Mouse (Mus musculus) megakaryocyte, embryonic 14.5 days (primary cell): ENCODE data around the gene Htra3.

Source experiments
- FLI1 ChIP-seq: IDR thresholded peaks from 2 replicates; pipeline ENCODE4 v1.6.1; 2012; ENCODE audit warnings: low read length, inconsistent platforms, mixed read lengths
- GATA1 ChIP-seq: IDR thresholded peaks from 3 replicates; pipeline ENCODE4 v1.6.1; 2012; ENCODE audit warnings: mixed read lengths, low read length, inconsistent platforms, borderline replicate concordance

- no peak for TF ChIP-seq GATA1
- TF ChIP-seq FLI1: no peak
Measured at GRCm38 (mm10) chr5:35623831-35624230, 55.8 kb downstream of the Htra3 start.
